Mouse (Mus musculus): ENCODE measurements at regions not wholly inside any gene's neighbourhood (a gene's known extent, or its start where the extent isn't known, plus 50 kb on each side); places are given as distances from the start of the nearest gene placed in this dataset.

DNA sequence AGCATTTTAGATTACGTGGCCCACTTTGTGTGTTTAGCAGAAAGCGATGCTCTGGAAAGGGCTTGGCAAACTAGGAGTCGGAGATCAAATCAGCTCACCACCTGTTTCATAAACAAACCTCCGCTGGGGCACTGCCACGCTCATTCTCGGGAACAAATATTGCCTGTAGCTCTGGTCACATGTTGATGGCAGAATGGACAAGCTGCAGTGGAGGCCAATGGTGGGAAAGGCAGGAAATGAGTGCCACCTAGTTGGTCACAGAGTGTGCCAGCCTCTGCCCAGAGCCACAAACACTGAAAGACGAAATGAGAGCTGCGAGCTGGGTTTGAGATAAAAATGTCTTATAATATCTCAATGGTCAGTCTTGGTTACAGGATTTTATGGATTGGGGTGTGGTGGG is 259.2 kb upstream of the Csf3r start:
- no peak for DNase-seq (ENCODE audit: low spot score)

DNA sequence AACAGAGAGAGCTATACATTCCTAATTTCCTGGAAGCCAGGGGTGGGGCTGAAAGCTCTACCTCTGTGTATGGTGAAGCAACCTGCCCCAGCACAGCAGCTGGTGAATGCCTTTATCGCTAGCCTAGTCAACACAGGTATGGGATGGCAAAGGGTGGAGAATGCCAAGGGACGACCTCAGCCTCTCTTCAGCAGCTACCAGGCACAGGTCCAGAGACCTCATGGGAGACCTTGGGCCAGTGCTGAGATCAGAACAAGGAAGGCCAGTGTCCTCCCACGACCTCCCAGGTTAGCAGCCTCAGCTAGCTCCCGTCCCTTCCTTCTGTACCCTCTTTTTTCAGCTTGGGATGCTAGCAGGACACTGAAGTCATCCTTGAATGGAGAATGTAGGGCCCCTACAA is 247.2 kb upstream of the Csf3r start:
- no peak for DNase-seq (ENCODE audit: low spot score)

GRCm38 (mm10) chr4:125780113-125780512 is 244.2 kb upstream of the Csf3r start:
- DNase-seq (ENCODE audit: low spot score), result no peak

DNA sequence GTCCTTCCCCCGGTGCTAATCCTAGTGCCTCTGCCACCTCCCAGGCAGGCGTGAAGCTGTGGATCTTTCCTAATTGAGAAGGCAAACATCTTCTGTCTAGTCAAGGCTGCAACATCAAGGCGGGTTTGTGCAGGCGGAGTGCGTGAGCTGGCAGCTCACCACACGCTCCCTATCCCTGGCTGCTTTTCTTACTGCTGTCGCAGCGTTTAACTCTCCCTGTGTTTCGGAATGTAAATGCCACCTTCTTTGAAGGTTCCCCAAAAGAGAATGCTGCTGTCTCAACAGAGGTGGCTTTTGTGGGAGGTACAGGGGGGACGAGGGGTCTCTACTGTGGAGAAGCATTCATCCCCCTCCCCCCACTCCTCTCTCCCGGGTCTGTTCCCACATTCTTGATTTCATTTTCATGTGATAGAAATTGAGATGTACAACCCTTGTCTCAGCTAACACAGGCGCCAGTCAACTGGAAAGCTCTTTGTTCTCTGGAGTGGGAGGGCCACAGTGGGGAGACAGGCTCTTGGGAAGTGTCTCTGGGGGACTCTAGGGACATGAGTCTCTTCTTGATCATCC is 243.3 kb upstream of the Csf3r start:
- no peak for DNase-seq (ENCODE audit: low spot score)

- DNase-seq (ENCODE audit: low spot score), result no peak
These were observed 242.0 kb upstream of the Csf3r start for GRCm38 (mm10) chr4:125782346-125782745.

- DNase-seq (ENCODE audit: low spot score), result no peak
These were observed 238.3 kb upstream of the Csf3r start for GRCm38 (mm10) chr4:125786083-125786482.

GRCm38 (mm10) chr4:125794679-125795078 is 229.7 kb upstream of the Csf3r start:
- DNase-seq (ENCODE audit: low spot score), result no peak

- DNase-seq (ENCODE audit: low spot score), result no peak
These were observed 216.4 kb upstream of the Csf3r start for GRCm38 (mm10) chr4:125807923-125808322.

GRCm38 (mm10) chr4:125809446-125810108 is 214.8 kb upstream of the Csf3r start:
- DNase-seq (ENCODE audit: low spot score), result no peak

DNA sequence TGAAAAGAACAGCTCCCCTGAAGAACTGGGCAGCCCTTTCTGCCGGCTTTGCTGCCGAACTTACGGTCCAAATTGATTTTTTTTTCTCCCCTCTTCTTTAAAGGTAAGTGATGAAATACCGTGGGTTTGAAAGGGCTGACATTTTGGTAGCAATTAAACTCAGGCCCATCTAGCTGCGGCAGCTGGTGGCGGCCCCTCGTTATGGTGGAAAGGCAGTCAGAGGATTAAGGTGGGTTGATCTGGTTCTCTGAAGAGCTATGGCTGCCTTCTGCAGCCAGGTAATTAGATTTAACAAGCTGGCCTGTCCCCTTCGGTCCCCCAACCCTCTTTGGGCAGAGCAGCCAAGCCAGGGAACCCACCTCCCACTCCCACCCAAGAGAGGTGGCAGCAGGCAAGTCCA is 214.1 kb upstream of the Csf3r start:
- DNase-seq (ENCODE audit: low spot score), result no peak

DNA sequence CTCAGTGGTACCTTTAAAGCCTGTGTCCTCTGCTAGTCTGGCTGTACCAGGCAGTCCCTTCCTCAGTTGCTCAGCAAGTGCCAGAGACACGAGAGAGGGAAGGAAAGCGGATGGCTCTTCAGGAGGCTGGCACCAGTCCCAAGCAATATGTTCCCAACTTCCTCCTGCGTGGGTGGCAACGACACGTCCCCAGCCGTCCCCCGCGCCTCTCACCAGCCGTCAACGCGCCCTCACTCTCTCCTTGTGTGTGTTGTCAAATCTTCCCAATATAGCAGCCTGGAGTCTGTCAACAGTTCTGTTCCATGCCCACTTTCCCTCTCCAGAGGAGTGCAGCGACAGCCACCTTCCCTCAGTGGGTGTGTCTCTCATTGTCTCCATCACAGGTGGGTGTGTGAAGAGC is 210.0 kb upstream of the Csf3r start:
- DNase-seq (ENCODE audit: low spot score), result no peak

DNA sequence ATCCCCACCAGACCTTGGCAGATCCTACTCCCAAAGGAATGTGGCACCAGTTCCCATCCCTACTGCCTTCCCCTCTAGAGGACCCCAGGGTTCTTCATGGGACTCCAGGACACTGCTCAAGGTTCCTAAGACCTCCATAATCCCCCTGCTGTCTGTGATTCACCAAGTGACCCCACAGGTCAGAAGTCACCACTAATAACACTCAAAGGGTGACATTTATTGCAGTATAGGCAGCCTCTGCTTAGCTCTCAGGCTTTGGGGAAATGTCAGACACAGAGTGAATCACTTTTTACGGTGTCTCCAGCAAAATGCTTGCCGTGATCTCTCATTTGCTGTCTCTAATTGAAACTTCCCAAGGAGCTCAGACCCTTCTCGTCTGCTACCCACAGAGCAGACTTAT is 209.1 kb upstream of the Csf3r start:
- no peak for DNase-seq (ENCODE audit: low spot score)

DNA sequence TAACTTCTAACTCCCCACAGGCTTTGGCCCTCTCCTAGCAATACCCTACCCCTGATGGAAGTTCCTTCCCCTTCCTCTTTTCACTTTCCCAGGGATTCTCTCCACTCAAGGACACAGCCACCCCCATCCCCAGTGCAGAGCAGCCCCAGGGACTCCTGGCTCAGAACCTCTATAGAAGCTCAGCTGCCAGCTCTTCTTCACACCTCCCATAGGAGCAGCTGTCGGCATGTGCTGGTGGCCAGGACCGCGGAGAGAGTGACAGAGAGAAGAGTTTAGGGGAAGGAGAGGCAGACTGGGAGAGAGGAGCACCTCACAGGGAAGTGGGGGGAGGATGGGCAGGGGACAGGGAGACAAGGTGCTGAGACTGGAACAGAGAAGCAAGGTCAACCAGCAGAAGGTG is 199.8 kb upstream of the Csf3r start:
- no peak for DNase-seq (ENCODE audit: low spot score)

GRCm38 (mm10) chr4:125826416-125826815 is 197.9 kb upstream of the Csf3r start:
- no peak for DNase-seq (ENCODE audit: low spot score)

DNA sequence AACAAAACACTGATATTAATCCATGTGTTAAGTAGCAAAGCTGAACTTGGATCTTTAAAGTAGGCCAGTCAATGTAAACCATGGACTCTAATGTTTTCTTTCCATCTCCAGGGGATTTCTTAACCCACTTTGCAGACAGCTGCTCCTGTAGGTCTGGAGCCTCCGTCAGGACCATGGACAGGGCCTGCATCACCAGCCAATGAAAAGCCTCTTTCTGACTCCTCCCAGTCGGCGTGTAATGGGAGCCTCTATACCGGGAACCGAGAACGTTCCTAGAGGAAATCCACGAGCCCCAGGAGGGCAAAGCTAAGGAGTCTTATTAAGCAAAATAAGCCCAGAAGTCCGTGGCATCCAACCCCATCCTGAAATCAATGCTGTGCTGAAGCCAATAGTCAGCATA is 189.1 kb upstream of the Csf3r start:
- no peak for DNase-seq (ENCODE audit: low spot score)

DNA sequence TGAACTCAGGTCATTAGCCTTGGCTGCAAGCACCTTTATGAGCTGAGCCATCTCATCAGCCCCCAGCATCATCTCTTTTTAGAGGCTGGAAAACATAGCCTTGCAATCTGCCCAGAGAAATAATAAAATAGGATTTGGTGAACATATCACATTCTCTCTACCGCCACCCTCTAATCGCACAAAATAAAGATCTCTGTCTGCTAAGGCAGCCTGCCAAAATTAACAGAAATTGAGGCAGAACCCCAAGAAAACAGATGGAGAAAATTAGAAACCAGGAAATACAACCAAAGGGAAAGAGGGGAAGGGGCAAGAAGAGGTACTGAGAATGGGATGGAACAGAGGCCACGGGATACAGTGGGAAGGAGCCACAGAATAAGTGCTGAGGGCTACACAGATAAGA is 176.8 kb upstream of the Csf3r start:
- no peak for DNase-seq (ENCODE audit: low spot score)

GRCm38 (mm10) chr4:125850300-125850699 is 174.1 kb upstream of the Csf3r start:
- DNase-seq (ENCODE audit: low spot score), result peak; percentile 3

- no peak for DNase-seq (ENCODE audit: low spot score)
These were observed 171.8 kb upstream of the Csf3r start for GRCm38 (mm10) chr4:125852545-125852944.

GRCm38 (mm10) chr4:125855983-125856591 is 168.3 kb upstream of the Csf3r start:
- no peak for DNase-seq (ENCODE audit: low spot score)

DNA sequence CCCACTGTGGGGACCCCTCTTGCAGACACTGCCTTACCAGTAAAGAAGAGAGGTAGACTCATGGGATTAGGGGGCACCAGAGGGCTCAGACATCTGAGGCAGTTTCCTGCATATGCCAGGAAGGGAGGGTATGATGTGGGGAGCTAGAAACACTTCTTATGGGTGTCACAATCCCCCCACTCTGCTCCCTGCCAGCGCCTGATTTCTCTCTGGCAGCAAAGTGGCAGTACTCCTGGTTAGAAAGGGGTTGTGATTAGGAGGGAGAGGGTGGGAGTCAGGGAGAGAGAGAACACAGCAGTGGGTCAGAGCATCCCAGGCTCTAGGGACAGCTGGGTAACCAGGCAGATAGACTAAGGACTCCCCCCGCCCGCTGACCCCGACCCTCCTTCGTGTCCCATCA is 167.6 kb upstream of the Csf3r start:
- no peak for DNase-seq (ENCODE audit: low spot score)

GRCm38 (mm10) chr4:125865057-125865456 is 159.3 kb upstream of the Csf3r start:
- no peak for DNase-seq (ENCODE audit: low spot score)

GRCm38 (mm10) chr4:125865728-125866127 is 158.6 kb upstream of the Csf3r start:
- no peak for DNase-seq (ENCODE audit: low spot score)

DNA sequence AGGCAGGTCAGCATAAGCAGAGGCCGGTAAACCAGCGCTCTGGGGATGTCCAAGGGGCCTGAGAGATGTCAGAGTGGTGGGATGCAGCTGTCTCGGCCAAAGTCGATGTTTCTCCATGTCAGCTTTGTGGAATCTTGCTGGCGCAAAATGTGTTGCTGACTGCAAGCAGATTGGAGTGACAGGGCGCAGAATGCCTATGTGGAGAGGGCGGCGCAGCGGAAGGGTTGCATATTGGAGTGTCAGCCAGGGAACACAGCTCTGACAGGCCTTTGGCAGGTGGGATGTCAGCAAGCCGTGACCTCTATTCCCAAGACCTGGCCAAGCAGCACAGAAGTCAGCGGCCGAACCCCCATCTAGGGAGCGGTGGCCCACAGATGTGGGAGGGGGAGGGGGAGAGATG is 153.1 kb upstream of the Csf3r start:
- no peak for DNase-seq (ENCODE audit: low spot score)

DNA sequence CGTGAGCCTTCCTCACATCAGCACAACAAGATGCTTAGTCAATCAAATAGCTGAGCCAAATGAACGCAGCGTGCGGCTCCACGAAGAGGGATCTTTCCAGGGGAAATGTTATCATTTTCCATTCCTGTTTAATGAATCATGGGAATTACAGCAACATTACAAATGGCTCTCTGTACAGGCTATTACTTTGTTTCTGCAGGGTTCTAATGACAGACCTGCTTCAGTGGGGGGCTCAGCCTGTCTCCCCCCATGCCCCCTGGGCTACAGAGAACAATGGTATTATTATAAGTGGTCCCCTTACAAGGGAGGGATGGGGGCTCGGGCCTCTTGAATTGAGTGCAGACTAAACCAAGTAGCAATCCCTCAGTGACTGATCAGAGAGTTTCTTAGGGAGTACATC is 144.3 kb upstream of the Csf3r start:
- DNase-seq (ENCODE audit: low spot score), result no peak
